Comparison of ENCODE assay signal across 17 mouse cellular contexts in the genomic region with DNA sequence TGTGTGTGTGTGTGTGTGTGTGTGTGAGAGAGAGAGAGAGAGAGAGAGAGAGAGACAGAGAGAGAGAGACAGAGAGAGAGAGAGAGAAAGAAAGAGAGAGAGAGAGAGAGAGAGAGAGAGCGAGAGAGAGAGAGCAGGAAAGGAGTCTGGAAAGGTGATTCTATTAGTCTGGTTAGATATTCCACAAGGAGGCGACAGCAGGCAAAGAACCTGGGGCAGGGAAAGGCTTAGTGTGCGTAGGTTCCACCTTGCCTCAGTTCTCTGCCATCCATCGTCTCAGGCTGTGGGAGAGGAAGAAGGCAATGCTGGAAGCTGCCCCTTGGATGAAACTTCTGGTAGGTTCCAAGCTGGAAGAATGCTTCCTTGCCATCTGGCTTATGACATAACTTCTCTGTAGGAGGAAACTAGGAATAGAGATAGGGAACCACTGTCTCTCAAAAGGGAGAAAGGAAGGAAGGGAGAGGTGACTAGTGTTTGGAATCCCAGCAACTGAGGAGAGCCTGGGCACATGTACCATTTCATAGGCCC. TPM values are rescaled to one million over a fixed set of nuclear protein-coding genes. Genes with fewer than 3 reads are reported as not detected.
DNase-seq lines count a peak whose midpoint lies in the region; ATAC-seq lines count a peak whose summit lies in the region.
"Had no signal": no experiment of that assay in that cellular context is flagged by ENCODE, and none has a peak within 500 bp of the region (broad histone marks: within the 10 kb centered on the region; RNA-seq: fewer than 3 reads in every experiment).

No protein-coding gene starts in this region.

- no peak for ATAC-seq in megakaryocyte-erythroid progenitor cell, adult 5-6 weeks (replicated peaks; ENCODE audit: low FRiP score, low TSS enrichment, poor library complexity, severe bottlenecking)
- ATAC-seq: forebrain, embryonic 16.5 days; hindbrain, embryonic 16.5 days; intestine, embryonic 16.5 days had no signal

- DNase-seq in frontal cortex, postnatal 36 days (ENCODE audit: low spot score in 2 of 2), result peak; percentile 3 to 29
- DNase-seq in frontal cortex, postnatal 14 days (ENCODE audit: low spot score in 2 of 2), result no peak
- peak; percentile 20 for DNase-seq in right cerebral cortex, adult 18-20 months
- no peak for DNase-seq in right cerebral cortex, postnatal 14 days
- DNase-seq in brain, adult 2 months (ENCODE audit: low read depth, low spot score), result peak; percentile 76
- no peak for DNase-seq in spleen, postnatal 10 days (ENCODE audit: low spot score in 2 of 2)

RNA-seq across cellular contexts. Expression of gene Gm45337, which starts 1.1 kb away (rescaled TPM):
- total RNA-seq in megakaryocyte-erythroid progenitor cell, adult 5-6 weeks (2014; fragmentation: Nextera tagmentation), result not detected in 2 replicates
- total RNA-seq in megakaryocyte-erythroid progenitor cell, adult 5-6 weeks (2017), result not detected in 2 replicates
- total RNA-seq: adrenal gland, postnatal 10 days; CH12.LX; gastrocnemius, postnatal 10 days; granulocyte monocyte progenitor cell, adult 5-6 weeks; heart, postnatal 10 days; left cerebral cortex, postnatal 36 days; midbrain, postnatal 0 days had no signal

RNA-seq across cellular contexts. Expression of gene Gm39115, which starts 9.6 kb away (rescaled TPM):
- not detected in 2 replicates for total RNA-seq in megakaryocyte-erythroid progenitor cell, adult 5-6 weeks (2014; fragmentation: Nextera tagmentation)
- not detected in 2 replicates for total RNA-seq in megakaryocyte-erythroid progenitor cell, adult 5-6 weeks (2017)
- total RNA-seq: adrenal gland, postnatal 10 days; CH12.LX; gastrocnemius, postnatal 10 days; granulocyte monocyte progenitor cell, adult 5-6 weeks; heart, postnatal 10 days; left cerebral cortex, postnatal 36 days; midbrain, postnatal 0 days had no signal

RNA-seq across cellular contexts. Expression of gene Gm29735, which starts 11.4 kb away (rescaled TPM):
- total RNA-seq in megakaryocyte-erythroid progenitor cell, adult 5-6 weeks (2014; fragmentation: Nextera tagmentation), result not detected in 2 replicates
- not detected in 2 replicates for total RNA-seq in megakaryocyte-erythroid progenitor cell, adult 5-6 weeks (2017)
- total RNA-seq: adrenal gland, postnatal 10 days; CH12.LX; gastrocnemius, postnatal 10 days; granulocyte monocyte progenitor cell, adult 5-6 weeks; heart, postnatal 10 days; left cerebral cortex, postnatal 36 days; midbrain, postnatal 0 days had no signal

RNA-seq across cellular contexts. Expression of gene Gm4553, which starts 20.1 kb away (rescaled TPM):
- total RNA-seq in megakaryocyte-erythroid progenitor cell, adult 5-6 weeks (2014; fragmentation: Nextera tagmentation), result not detected in 2 replicates
- total RNA-seq in megakaryocyte-erythroid progenitor cell, adult 5-6 weeks (2017), result not detected in 2 replicates
- total RNA-seq: adrenal gland, postnatal 10 days; CH12.LX; gastrocnemius, postnatal 10 days; granulocyte monocyte progenitor cell, adult 5-6 weeks; heart, postnatal 10 days; left cerebral cortex, postnatal 36 days; midbrain, postnatal 0 days had no signal

RNA-seq across cellular contexts. Expression of gene Gm45618, which starts 24.9 kb away (rescaled TPM):
- total RNA-seq in megakaryocyte-erythroid progenitor cell, adult 5-6 weeks (2014; fragmentation: Nextera tagmentation), result not detected in 2 replicates
- not detected in 2 replicates for total RNA-seq in megakaryocyte-erythroid progenitor cell, adult 5-6 weeks (2017)
- total RNA-seq: adrenal gland, postnatal 10 days; CH12.LX; gastrocnemius, postnatal 10 days; granulocyte monocyte progenitor cell, adult 5-6 weeks; heart, postnatal 10 days; left cerebral cortex, postnatal 36 days; midbrain, postnatal 0 days had no signal

Comparison
In these comparisons a context has a peak if more than half of its experiments do, and no peak if none do; other contexts are left out.
1. DNase-seq: peak in frontal cortex, postnatal 36 days (2 of 2), right cerebral cortex, adult 18-20 months (single experiment) and brain, adult 2 months (single experiment); none in frontal cortex, postnatal 14 days (0 of 2), right cerebral cortex, postnatal 14 days (single experiment) and spleen, postnatal 10 days (0 of 2).